Mouse (Mus musculus) erythroid progenitor cell, adult 5-6 weeks (primary cell): ENCODE results near the gene Olfr476. TPM values are rescaled to one million over a fixed set of nuclear protein-coding genes. Genes with fewer than 3 reads are reported as not detected.
"Not testable (repeated sequence)": the region's sequence is repeated elsewhere in the genome, so short reads cannot be mapped to it uniquely, and the experiment has no call there.

ENCODE experiments used
- ATAC-seq: replicated peaks from 2 replicates; pipeline ENCODE4 v1.8.0; 2016; ENCODE audit warnings: moderate number of reproducible peaks, mild to moderate bottlenecking, moderate TSS enrichment, inconsistent platforms; ENCODE audit not compliant: poor library complexity, low FRiP score, severe bottlenecking
- total RNA-seq, 2 experiments: library from RNA; stranded (forward) in 1 of 2; stranded (reverse) in 1 of 2; fragments of 150-400 nt in 1 of 2; fragments of 186-747, 209-891 nt in 1 of 2; gene quantifications; 2 replicates each; pipeline versions ENCODE4 v1.2.3 to v1.2.4; 2015 to 2017; ENCODE audit warnings: low replicate concordance in 2 of 2

The Olfr476 gene
- total RNA-seq (2015; ENCODE audit: low replicate concordance) = not detected in 2 replicates
- total RNA-seq (2017; ENCODE audit: low replicate concordance) = not detected in 2 replicates

DNA sequence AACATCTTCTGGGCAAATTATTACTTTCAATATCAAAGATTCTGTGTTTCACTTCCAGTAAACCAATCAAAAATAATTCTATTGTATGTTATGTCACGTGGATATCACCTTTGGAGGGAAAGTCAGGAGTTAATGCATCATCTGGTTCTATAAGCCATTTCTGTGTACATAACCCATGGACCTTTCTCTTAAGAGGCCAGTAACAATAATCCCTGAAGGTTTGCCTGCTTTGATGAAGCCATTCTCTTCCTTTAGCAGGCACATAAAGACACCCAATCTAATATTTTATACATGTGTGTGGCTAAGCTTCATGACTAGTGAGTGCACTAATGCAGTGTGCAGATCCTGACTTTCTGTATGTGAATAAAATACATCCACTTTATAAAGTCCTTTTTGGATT, at the start of gene Olfr476:
Olfr476 (plus strand) TSS at position 301 of the 400 bp plus-strand sequence.
- ATAC-seq = no peak

DNA sequence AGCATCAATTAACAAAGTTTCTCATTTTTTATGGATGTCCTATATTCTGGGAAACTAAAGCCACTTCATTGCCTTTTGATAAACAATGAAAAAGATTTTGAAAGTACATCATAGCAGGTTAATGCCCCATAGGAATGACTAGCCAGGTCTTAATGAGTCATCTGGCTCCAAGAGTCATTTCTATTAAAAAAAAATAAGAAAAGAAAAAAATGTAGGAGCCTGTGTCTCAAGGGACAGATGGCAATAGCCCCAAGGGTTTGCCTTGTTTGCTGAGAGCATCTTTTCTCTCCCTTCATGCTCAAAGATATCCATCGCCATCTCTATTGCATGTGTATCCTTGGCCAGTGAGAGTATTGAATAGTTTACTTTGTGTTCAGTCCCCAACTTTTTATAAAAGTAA, 34.5 kb upstream of the Olfr476 start, which contains the start of gene Olfr473:
Olfr473 (plus strand) TSS at position 301 of the 400 bp plus-strand sequence.
- ATAC-seq = no peak

DNA sequence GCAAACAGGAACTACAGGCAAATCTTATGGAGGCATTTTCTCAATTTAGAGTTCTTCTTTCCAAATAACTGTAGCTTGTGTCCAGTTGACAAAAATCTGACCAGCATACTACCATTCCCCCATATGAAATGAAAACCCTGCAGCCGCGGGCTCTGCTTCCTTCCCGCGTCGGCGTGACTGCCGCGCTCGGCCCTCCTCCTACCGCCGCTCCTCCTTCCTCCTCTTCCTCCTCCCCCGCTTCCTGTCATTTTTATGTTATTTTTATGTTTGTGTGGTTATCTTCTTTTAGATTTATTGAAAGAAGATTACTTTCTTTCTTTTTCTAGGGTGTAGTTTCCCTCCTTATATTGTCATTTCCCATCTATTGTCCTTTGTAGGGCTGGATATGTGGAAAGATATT, 12.1 kb upstream of the Olfr476 start:
- ATAC-seq = not testable (repeated sequence)

DNA sequence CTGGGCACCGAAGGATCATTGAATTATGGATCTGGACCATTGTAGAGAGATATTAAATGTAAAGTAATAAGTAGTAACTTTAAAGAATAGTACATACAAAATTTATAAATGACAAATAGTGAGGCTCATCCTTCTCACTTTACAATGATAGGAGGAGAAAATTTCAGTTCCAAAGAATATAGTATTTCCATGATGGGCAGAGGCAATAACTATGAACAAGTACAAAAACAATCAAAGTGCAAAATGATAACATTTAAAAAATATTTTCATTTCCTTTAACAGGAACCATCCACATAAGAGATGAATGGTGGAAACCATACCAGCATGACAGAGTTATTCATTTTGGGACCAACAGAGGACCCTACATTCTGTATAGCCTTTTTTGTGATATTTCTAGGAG, 10.3 kb upstream of the Olfr476 start, which contains the start of gene Olfr474:
Olfr474 (plus strand) TSS at position 301 of the 400 bp plus-strand sequence.
- no peak for ATAC-seq

DNA sequence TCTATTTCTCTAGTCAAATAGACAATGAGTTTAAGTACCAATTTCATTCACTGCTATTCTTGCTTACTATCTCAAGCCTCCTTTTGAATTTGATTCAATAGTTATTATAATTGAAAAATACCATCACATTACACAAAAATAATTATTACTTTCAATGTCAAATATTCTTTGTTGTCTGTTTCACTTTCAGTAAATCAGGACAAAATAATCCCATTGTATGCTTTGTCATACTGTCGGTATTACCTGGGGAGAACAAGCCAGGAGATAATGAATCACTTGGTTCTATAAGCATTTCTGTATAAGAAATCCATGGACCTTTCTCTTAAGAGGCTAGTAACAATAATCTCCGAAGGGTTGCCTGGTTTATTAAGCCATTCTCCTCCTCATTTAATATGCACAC, 21.8 kb downstream of the Olfr476 start, which contains the start of gene Olfr477:
Olfr477 (plus strand) TSS at position 301 of the 400 bp plus-strand sequence.
- no peak for ATAC-seq

DNA sequence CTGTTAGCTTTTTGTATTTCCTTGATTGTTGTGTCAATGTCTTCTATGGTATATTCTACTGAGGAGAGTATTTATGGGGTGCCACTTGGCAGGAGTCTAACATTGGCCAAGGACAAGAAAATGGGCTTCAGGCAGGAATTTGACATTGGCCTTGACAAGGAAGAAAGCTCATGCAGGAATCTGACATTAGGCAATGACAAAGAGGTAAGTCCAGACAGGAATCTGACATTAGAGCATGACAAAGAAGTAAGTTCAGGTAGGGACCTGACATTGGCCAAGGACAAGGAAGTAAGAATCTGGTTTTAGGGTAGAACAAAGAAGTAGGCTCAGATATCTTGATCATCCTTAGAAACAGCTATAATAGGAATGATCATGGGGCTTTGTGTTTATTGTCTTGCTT, 49.7 kb downstream of the Olfr476 start:
- ATAC-seq = not testable (repeated sequence)

Other genes with a start within 250 kb of the Olfr476 start
- not detected in 2 replicates for gene Cyb5r2, start 206.8 kb upstream of the Olfr476 start, total RNA-seq (2015; ENCODE audit: low replicate concordance)
- not detected in 2 replicates for gene Cyb5r2, start 206.8 kb upstream of the Olfr476 start, total RNA-seq (2017; ENCODE audit: low replicate concordance)
- gene Ovch2, start 163.6 kb upstream of the Olfr476 start, total RNA-seq (2015; ENCODE audit: low replicate concordance) = not detected in 2 replicates
- not detected in 2 replicates for gene Ovch2, start 163.6 kb upstream of the Olfr476 start, total RNA-seq (2017; ENCODE audit: low replicate concordance)
- not detected in 2 replicates for gene Olfr467, start 152.5 kb upstream of the Olfr476 start, total RNA-seq (2015; ENCODE audit: low replicate concordance)
- not detected in 2 replicates for gene Olfr467, start 152.5 kb upstream of the Olfr476 start, total RNA-seq (2017; ENCODE audit: low replicate concordance)
- gene Olfr469, start 139.3 kb upstream of the Olfr476 start, total RNA-seq (2015; ENCODE audit: low replicate concordance) = not detected in 2 replicates
- gene Olfr469, start 139.3 kb upstream of the Olfr476 start, total RNA-seq (2017; ENCODE audit: low replicate concordance) = not detected in 2 replicates
- not detected in 2 replicates for gene Olfr470, start 117.3 kb upstream of the Olfr476 start, total RNA-seq (2015; ENCODE audit: low replicate concordance)
- gene Olfr470, start 117.3 kb upstream of the Olfr476 start, total RNA-seq (2017; ENCODE audit: low replicate concordance) = not detected in 2 replicates
- gene Olfr472, start 66.9 kb upstream of the Olfr476 start, total RNA-seq (2015; ENCODE audit: low replicate concordance) = not detected in 2 replicates
- not detected in 2 replicates for gene Olfr472, start 66.9 kb upstream of the Olfr476 start, total RNA-seq (2017; ENCODE audit: low replicate concordance)
- gene Olfr473, start 34.4 kb upstream of the Olfr476 start, total RNA-seq (2015; ENCODE audit: low replicate concordance) = not detected in 2 replicates
- not detected in 2 replicates for gene Olfr473, start 34.4 kb upstream of the Olfr476 start, total RNA-seq (2017; ENCODE audit: low replicate concordance)
- not detected in 2 replicates for gene Olfr474, start 10.2 kb upstream of the Olfr476 start, total RNA-seq (2015; ENCODE audit: low replicate concordance)
- gene Olfr474, start 10.2 kb upstream of the Olfr476 start, total RNA-seq (2017; ENCODE audit: low replicate concordance) = not detected in 2 replicates
- not detected in 2 replicates for gene Olfr477, start 21.9 kb downstream of the Olfr476 start, total RNA-seq (2015; ENCODE audit: low replicate concordance)
- gene Olfr477, start 21.9 kb downstream of the Olfr476 start, total RNA-seq (2017; ENCODE audit: low replicate concordance) = not detected in 2 replicates
- not detected in 2 replicates for gene Olfr478, start 69.2 kb downstream of the Olfr476 start, total RNA-seq (2015; ENCODE audit: low replicate concordance)
- gene Olfr478, start 69.2 kb downstream of the Olfr476 start, total RNA-seq (2017; ENCODE audit: low replicate concordance) = not detected in 2 replicates
- not detected in 2 replicates for gene Olfr479, start 85.9 kb downstream of the Olfr476 start, total RNA-seq (2015; ENCODE audit: low replicate concordance)
- gene Olfr479, start 85.9 kb downstream of the Olfr476 start, total RNA-seq (2017; ENCODE audit: low replicate concordance) = not detected in 2 replicates
- not detected in 2 replicates for gene Olfr480, start 102.5 kb downstream of the Olfr476 start, total RNA-seq (2015; ENCODE audit: low replicate concordance)
- gene Olfr480, start 102.5 kb downstream of the Olfr476 start, total RNA-seq (2017; ENCODE audit: low replicate concordance) = not detected in 2 replicates
- gene Olfr481, start 115.1 kb downstream of the Olfr476 start, total RNA-seq (2015; ENCODE audit: low replicate concordance) = not detected in 2 replicates
- gene Olfr481, start 115.1 kb downstream of the Olfr476 start, total RNA-seq (2017; ENCODE audit: low replicate concordance) = not detected in 2 replicates
- not detected in 2 replicates for gene Olfr482, start 132.8 kb downstream of the Olfr476 start, total RNA-seq (2015; ENCODE audit: low replicate concordance)
- not detected in 2 replicates for gene Olfr482, start 132.8 kb downstream of the Olfr476 start, total RNA-seq (2017; ENCODE audit: low replicate concordance)
- not detected in 2 replicates for gene Olfr483, start 136.0 kb downstream of the Olfr476 start, total RNA-seq (2015; ENCODE audit: low replicate concordance)
- not detected in 2 replicates for gene Olfr483, start 136.0 kb downstream of the Olfr476 start, total RNA-seq (2017; ENCODE audit: low replicate concordance)
- gene Olfr484, start 162.6 kb downstream of the Olfr476 start, total RNA-seq (2015; ENCODE audit: low replicate concordance) = not detected in 2 replicates
- gene Olfr484, start 162.6 kb downstream of the Olfr476 start, total RNA-seq (2017; ENCODE audit: low replicate concordance) = not detected in 2 replicates
- not detected in 2 replicates for gene Olfr485, start 195.1 kb downstream of the Olfr476 start, total RNA-seq (2015; ENCODE audit: low replicate concordance)
- not detected in 2 replicates for gene Olfr485, start 195.1 kb downstream of the Olfr476 start, total RNA-seq (2017; ENCODE audit: low replicate concordance)
- gene Olfr486, start 207.9 kb downstream of the Olfr476 start, total RNA-seq (2015; ENCODE audit: low replicate concordance) = not detected in 2 replicates
- gene Olfr486, start 207.9 kb downstream of the Olfr476 start, total RNA-seq (2017; ENCODE audit: low replicate concordance) = not detected in 2 replicates
- gene Olfr487, start 249.8 kb downstream of the Olfr476 start, total RNA-seq (2015; ENCODE audit: low replicate concordance) = not detected in 2 replicates
- not detected in 2 replicates for gene Olfr487, start 249.8 kb downstream of the Olfr476 start, total RNA-seq (2017; ENCODE audit: low replicate concordance)